Mouse (Mus musculus) frontal cortex, adult (tissue): ENCODE data around the gene Gm5624.
"Not testable (repeated sequence)": the region's sequence is repeated elsewhere in the genome, so short reads cannot be mapped to it uniquely, and the experiment has no call there.

ENCODE experiments used
- ATAC-seq: cut with Nextera tagmentation; 2 replicates; pipeline ENCODE4 v1.9.2; 2017; ENCODE audit warnings: mild to moderate bottlenecking, moderate library complexity, mixed read lengths; ENCODE audit not compliant: low TSS enrichment

Gm5624 gene

GRCm38 (mm10) chr14:44627737-44628136 is at the start of gene Gm5624:
Gene Gm5624, minus strand, starts transcription at chr14:44627938.
- not testable (repeated sequence) for ATAC-seq

DNA sequence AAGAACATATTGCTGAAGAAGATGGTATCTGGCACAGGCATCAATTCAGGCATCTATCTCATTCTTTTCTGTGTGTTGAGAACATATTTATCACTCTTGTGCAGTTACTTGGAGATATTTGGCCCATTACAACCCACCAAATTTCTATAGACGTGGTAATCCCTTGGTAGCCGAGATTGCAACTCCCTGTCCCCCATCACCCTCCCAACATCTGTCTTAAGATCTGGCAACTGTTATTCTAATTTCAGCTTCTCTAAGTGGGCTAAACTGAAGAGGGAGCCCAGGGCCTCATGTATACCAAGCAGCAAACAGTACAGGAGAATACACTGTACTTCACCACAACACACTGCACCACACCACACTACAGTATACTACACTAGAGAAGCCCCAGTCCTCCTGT is 36.0 kb downstream of the Gm5624 start:
- not testable (repeated sequence) for ATAC-seq

DNA sequence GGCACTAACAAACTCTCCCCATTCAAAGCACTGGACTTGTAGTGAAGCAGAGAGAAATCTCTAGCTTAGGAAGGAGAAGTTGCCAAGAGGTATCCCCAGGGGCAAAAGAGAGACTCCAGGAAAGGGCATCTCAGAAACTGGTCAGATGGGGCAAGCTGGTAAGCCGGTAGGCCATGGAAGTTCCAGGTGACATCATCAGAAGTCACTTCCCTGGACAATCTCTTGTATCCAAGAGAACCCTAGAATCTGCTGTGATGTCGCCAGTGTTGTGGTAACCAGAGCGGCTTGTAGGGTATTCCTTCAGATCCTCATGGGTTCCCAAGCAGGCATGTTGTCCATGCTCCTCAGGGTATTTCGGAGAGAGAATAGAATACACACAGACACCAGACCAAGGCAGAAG is 44.9 kb downstream of the Gm5624 start, which contains the start of gene Gm8247:
Gm8247 (plus strand) TSS at position 301 of the 400 bp plus-strand sequence.
- not testable (repeated sequence) for ATAC-seq

DNA sequence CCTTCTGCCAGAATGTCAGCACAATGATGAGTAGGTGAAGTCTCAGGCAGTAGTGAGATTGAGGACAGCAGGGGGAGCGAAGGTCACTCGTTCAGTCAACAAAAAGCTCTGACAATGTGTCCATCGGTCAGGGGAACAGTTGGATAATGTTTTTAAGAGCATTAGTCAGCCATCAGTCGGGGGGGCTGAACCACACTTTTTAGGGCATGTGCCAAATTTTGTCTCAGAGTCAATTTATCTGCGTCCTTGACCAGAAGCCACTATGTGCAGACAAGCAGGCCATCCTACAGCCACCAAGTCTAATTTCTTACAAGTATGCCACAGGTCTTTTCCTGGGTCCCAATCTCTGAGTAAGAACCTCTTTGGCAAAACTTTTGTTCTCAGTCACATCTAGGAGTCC is 79.8 kb downstream of the Gm5624 start:
- ATAC-seq: not testable (repeated sequence)

DNA sequence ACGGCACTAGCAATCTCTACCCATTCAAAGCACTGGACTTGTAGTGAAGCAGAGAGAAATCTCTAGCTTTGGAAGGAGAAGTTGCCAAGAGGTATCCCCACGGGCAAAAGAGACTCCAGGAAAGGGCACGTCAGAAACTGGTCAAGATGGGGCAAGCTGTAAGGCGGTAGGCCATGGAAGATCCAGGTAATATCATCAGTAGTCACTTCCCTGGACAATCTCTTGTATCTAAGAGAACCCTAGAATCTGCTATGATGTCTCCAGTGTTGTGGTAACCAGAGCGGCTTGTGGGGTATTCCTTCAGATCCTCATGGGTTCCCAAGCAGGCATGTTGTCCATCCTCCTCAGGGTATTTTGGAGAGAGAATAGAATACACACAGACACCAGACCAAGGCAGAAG is 109.8 kb downstream of the Gm5624 start, which contains the start of gene Gm17093:
Gm17093 (plus strand) TSS at position 301 of the 400 bp plus-strand sequence.
- not testable (repeated sequence) for ATAC-seq
